Mouse (Mus musculus): Measurements from ENCODE around the gene Gtse1. TPM values are rescaled to one million over a fixed set of nuclear protein-coding genes. Genes with fewer than 3 reads are reported as not detected.

The Gtse1 gene
- polyA plus RNA-seq, 1 experiment from 2014 or later = 24.8 TPM

- Histone ChIP-seq H3K9me3 (replicated peaks) (no peaks in the 10 kb centered on the region), H3K4me2 (replicated peaks) (peak overlapping the region; percentile 96), H3K27me3 (no peaks in the 10 kb centered on the region), H3K27ac (peak overlapping the region; percentile 71), H3K9ac (peak overlapping the region; percentile 84), H3K4me3 (peak overlapping the region; percentile 79), H3K36me3 (peaks cover 43% of the 10 kb centered on the region), H3K4me1 (peaks cover 24% of the 10 kb centered on the region)
- peak; percentile 36 for ATAC-seq (ENCODE audit: low FRiP score)
- 2% methylated on average over 18 of the region's 18 CpGs for WGBS
Measured at GRCm38 (mm10) chr15:85879498-85879895, 20.0 kb downstream of the Gtse1 start.

GRCm38 (mm10) chr15:85885606-85886005, 26.1 kb downstream of the Gtse1 start:
- peaks cover 3% of the 10 kb centered on the region; the same call in 1 of the 2 replicates for H3K4me1 ChIP-seq
- H3K36me3 ChIP-seq = peaks cover 52% of the 10 kb centered on the region
- H3K27ac ChIP-seq = no peak overlapping the region
- H3K4me3 ChIP-seq = no peak overlapping the region
- 87% methylated on average over 5 of the region's 5 CpGs for WGBS
- ATAC-seq (ENCODE audit: low FRiP score) = no peak
- H3K9me3 ChIP-seq (replicated peaks) = no peaks in the 10 kb centered on the region
- H3K27me3 ChIP-seq = no peaks in the 10 kb centered on the region
- H3K4me2 ChIP-seq (replicated peaks) = no peak overlapping the region
- H3K9ac ChIP-seq = no peak overlapping the region

- ATAC-seq (ENCODE audit: low FRiP score) = no peak
- WGBS = 88% methylated on average over 4 of the region's 4 CpGs
Measured at GRCm38 (mm10) chr15:85889235-85889634, 29.7 kb downstream of the Gtse1 start.

DNA sequence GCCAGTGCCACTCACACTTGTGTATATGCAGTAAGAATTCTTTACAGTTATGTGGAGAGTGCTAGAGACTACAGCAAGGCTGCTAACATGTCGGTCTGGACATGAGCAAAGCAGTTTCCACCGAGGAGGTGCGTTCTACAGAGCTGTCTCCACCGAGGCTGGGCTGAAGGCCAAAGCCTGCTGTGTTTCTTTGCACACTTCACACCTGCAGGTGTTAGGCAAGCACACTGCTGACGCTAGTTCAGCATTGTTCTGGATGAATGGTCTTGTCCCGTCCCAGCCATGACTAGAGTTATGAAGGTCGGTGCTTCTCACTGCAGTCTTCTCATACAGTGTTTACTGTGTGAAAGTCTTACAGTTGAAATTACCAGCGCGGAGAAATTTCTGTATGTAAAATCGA, 32.4 kb downstream of the Gtse1 start:
- 0 out of 2 replicates have a peak, but pooled peaks have one; percentile 38 for ATAC-seq (ENCODE audit: low FRiP score)
- Histone ChIP-seq H3K36me3 (peaks cover 60% of the 10 kb centered on the region), H3K9me3 (replicated peaks) (no peaks in the 10 kb centered on the region), H3K4me2 (replicated peaks) (no peak overlapping the region), H3K4me1 (0 out of 2 replicates have a peak, but pooled peaks cover 13% of the 10 kb centered on the region), H3K9ac (no peak overlapping the region), H3K27me3 (no peaks in the 10 kb centered on the region), H3K27ac (peak overlapping the region; percentile 58; the same call in 1 of the 2 replicates), H3K4me3 (no peak overlapping the region)
- WGBS = 72% methylated on average over 10 of the region's 10 CpGs

More at GRCm38 (mm10) chr15:85889235-85889634, 29.7 kb downstream of the Gtse1 start:
- H3K4me1 ChIP-seq = 0 out of 2 replicates have a peak, but pooled peaks cover 13% of the 10 kb centered on the region
- no peak overlapping the region for H3K4me2 ChIP-seq (replicated peaks)
- H3K4me3 ChIP-seq = no peak overlapping the region
- H3K27ac ChIP-seq = no peak overlapping the region
- peaks cover 64% of the 10 kb centered on the region for H3K36me3 ChIP-seq
- no peaks in the 10 kb centered on the region for H3K9me3 ChIP-seq (replicated peaks)
- no peaks in the 10 kb centered on the region for H3K27me3 ChIP-seq
- no peak overlapping the region for H3K9ac ChIP-seq

DNA sequence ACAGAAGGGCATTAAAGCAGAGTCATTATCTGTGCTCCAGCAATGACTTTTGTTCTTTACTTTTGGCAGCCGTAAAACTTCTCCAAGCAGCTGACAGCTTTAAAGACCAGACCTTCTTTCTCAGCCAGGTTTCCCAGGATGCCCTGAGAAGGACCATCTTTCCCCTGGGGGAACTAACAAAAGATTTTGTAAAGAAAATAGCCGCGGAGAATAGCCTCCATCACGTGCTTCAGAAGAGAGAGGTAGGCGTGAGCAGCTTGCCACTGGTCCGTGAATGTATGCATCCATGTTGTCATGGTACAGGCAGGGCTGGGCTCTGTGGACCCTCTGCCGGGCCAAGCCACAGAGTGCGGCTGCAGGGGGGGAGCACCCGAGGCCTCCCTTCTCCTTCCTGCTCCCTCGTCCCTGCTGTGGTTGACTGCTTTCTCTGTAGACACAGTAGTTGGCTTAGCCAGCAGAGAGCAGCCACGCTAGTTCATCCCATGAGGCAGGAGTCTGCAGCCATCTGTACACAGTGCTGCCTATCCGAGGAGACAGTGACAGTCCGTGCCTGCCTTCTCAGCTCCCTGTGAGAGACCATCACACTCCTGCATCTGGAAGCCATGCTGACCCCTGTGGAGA, 33.1 kb downstream of the Gtse1 start:
- H3K36me3 ChIP-seq = peaks cover 66% of the 10 kb centered on the region

DNA sequence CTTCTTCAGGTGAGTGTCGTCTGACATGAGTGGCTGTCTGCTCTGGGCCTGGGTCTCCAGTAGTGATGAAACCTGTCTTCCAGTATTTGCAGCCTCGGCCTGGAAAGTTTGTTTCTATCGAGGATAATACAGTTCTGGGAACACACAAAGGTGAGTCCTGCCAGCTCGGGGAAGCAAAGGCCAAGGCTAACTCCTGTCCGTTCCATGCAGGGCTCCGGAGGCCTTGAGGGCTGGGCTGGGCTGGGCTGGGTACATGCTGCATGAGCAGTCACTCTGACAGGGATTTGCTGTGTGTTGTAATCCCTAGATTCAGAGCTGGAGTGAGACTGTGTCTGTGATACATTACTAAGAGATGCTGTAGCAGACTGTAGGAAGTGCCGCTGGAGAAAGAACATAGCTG, 34.3 kb downstream of the Gtse1 start:
- H3K4me2 ChIP-seq (replicated peaks) = no peak overlapping the region
- H3K9me3 ChIP-seq (replicated peaks) = no peaks in the 10 kb centered on the region
- H3K4me1 ChIP-seq = 0 out of 2 replicates have a peak, but pooled peaks cover 13% of the 10 kb centered on the region
- peaks cover 72% of the 10 kb centered on the region for H3K36me3 ChIP-seq
- H3K9ac ChIP-seq = no peak overlapping the region
- no peak overlapping the region for H3K27ac ChIP-seq
- ATAC-seq (ENCODE audit: low FRiP score) = no peak
- WGBS = 86% methylated on average over 7 of the region's 7 CpGs
- H3K27me3 ChIP-seq = no peaks in the 10 kb centered on the region
- no peak overlapping the region for H3K4me3 ChIP-seq

More for the DNA sequence above, 33.1 kb downstream of the Gtse1 start:
- Histone ChIP-seq H3K4me2 (replicated peaks) (no peak overlapping the region), H3K4me1 (0 out of 2 replicates have a peak, but pooled peaks cover 13% of the 10 kb centered on the region), H3K4me3 (no peak overlapping the region), H3K27ac (peak overlapping the region; percentile 58), H3K9me3 (replicated peaks) (no peaks in the 10 kb centered on the region), H3K9ac (no peak overlapping the region; the same call in 1 of the 2 replicates), H3K27me3 (no peaks in the 10 kb centered on the region)
- WGBS = 57% methylated on average over 13 of the region's 13 CpGs
- ATAC-seq (ENCODE audit: low FRiP score) = peak; percentile 72

DNA sequence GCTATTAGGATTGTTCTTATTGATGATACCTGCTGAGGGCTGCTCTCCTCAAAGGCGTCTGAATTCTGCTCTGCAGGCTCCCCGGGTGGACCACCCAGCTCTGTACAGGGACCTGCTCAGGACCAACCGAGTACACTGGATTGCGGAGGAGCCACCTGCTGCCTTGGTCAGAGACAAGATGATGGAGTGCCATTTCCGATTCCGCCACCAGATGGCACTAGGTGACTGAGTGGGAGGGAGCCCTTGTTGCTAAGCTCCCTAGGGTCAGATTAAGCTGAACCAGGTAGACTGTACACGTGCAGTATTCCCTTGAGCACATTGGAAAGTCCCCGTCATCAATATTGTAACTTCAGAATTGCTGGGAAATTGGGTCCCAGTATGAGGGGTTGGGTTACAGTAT, 36.7 kb downstream of the Gtse1 start:
- Histone ChIP-seq H3K4me3 (no peak overlapping the region), H3K9me3 (replicated peaks) (no peaks in the 10 kb centered on the region), H3K27me3 (no peaks in the 10 kb centered on the region), H3K36me3 (peaks cover 75% of the 10 kb centered on the region), H3K4me1 (0 out of 2 replicates have a peak, but pooled peaks cover 13% of the 10 kb centered on the region), H3K27ac (no peak overlapping the region), H3K4me2 (replicated peaks) (no peak overlapping the region), H3K9ac (no peak overlapping the region)
- WGBS = 21% methylated on average over 8 of the region's 8 CpGs
- ATAC-seq (ENCODE audit: low FRiP score) = no peak

GRCm38 (mm10) chr15:85897113-85897512, 37.6 kb downstream of the Gtse1 start:
- no peak overlapping the region for H3K9ac ChIP-seq
- no peak overlapping the region for H3K27ac ChIP-seq
- H3K4me1 ChIP-seq = 0 out of 2 replicates have a peak, but pooled peaks cover 10% of the 10 kb centered on the region
- H3K4me2 ChIP-seq (replicated peaks) = no peak overlapping the region
- no peak overlapping the region for H3K4me3 ChIP-seq
- ATAC-seq (ENCODE audit: low FRiP score) = no peak
- peaks cover 76% of the 10 kb centered on the region for H3K36me3 ChIP-seq
- no peaks in the 10 kb centered on the region for H3K9me3 ChIP-seq (replicated peaks)
- H3K27me3 ChIP-seq = no peaks in the 10 kb centered on the region
- WGBS = 92% methylated on average over 10 of the region's 10 CpGs

GRCm38 (mm10) chr15:85899396-85899795, 39.9 kb downstream of the Gtse1 start:
- H3K9me3 ChIP-seq (replicated peaks) = no peaks in the 10 kb centered on the region
- no peaks in the 10 kb centered on the region for H3K4me1 ChIP-seq
- H3K27me3 ChIP-seq = no peaks in the 10 kb centered on the region
- no peak overlapping the region for H3K27ac ChIP-seq
- H3K9ac ChIP-seq = no peak overlapping the region
- H3K36me3 ChIP-seq = peaks cover 59% of the 10 kb centered on the region
- ATAC-seq (ENCODE audit: low FRiP score) = no peak
- 47% methylated on average over 6 of the region's 6 CpGs for WGBS
- H3K4me3 ChIP-seq = no peak overlapping the region
- H3K4me2 ChIP-seq (replicated peaks) = no peak overlapping the region

DNA sequence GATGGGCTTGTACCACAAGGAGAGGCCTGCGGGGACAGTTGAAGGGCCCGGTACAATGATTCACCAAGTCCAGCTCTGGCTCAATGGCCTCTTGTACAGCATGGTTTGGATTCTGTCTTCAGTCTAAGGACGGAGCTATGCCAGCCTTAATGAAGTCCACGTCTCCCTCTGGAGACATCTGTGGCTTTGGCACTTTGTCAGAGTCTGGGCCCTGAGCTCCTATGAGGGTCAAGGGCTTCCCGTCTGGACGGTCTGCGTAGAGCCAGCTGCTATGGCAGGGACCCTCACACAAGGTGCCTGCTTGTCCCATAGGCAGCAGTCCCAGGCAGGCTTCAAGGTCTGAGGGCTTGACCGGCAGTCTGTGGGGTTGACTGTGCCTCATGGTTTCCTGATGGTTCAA, 40.8 kb downstream of the Gtse1 start:
- no peak overlapping the region for H3K27ac ChIP-seq
- no peak overlapping the region for H3K4me3 ChIP-seq
- no peaks in the 10 kb centered on the region for H3K27me3 ChIP-seq
- WGBS = 91% methylated on average over 8 of the region's 8 CpGs
- H3K4me1 ChIP-seq = peaks cover 6% of the 10 kb centered on the region
- H3K36me3 ChIP-seq = peaks cover 49% of the 10 kb centered on the region
- H3K9me3 ChIP-seq (replicated peaks) = no peaks in the 10 kb centered on the region
- ATAC-seq (ENCODE audit: low FRiP score) = no peak
- no peak overlapping the region for H3K4me2 ChIP-seq (replicated peaks)
- H3K9ac ChIP-seq = no peak overlapping the region

- WGBS = 82% methylated on average over 12 of the region's 12 CpGs
- Histone ChIP-seq H3K27me3 (no peaks in the 10 kb centered on the region), H3K27ac (no peak overlapping the region), H3K4me3 (no peak overlapping the region), H3K4me1 (peaks cover 6% of the 10 kb centered on the region), H3K36me3 (peaks cover 45% of the 10 kb centered on the region), H3K9me3 (replicated peaks) (no peaks in the 10 kb centered on the region), H3K4me2 (replicated peaks) (no peak overlapping the region), H3K9ac (no peak overlapping the region)
- ATAC-seq (ENCODE audit: low FRiP score) = no peak
Measured at GRCm38 (mm10) chr15:85900801-85901200, 41.3 kb downstream of the Gtse1 start.

GRCm38 (mm10) chr15:85902505-85902904, 43.0 kb downstream of the Gtse1 start:
- Histone ChIP-seq H3K36me3 (peaks cover 34% of the 10 kb centered on the region), H3K4me3 (no peak overlapping the region), H3K9me3 (replicated peaks) (no peaks in the 10 kb centered on the region), H3K27ac (no peak overlapping the region), H3K4me2 (replicated peaks) (no peak overlapping the region), H3K27me3 (no peaks in the 10 kb centered on the region), H3K9ac (no peak overlapping the region), H3K4me1 (peaks cover 6% of the 10 kb centered on the region)
- 86% methylated on average over 10 of the region's 10 CpGs for WGBS
- no peak for ATAC-seq (ENCODE audit: low FRiP score)

- 73% methylated on average over 8 of the region's 8 CpGs for WGBS
Measured at GRCm38 (mm10) chr15:85903826-85904225, 44.3 kb downstream of the Gtse1 start.

More at GRCm38 (mm10) chr15:85903826-85904225, 44.3 kb downstream of the Gtse1 start:
- no peak overlapping the region for H3K4me2 ChIP-seq (replicated peaks)
- ATAC-seq (ENCODE audit: low FRiP score) = no peak
- no peaks in the 10 kb centered on the region for H3K27me3 ChIP-seq
- peaks cover 26% of the 10 kb centered on the region for H3K36me3 ChIP-seq
- peaks cover 6% of the 10 kb centered on the region for H3K4me1 ChIP-seq
- H3K27ac ChIP-seq = no peak overlapping the region
- H3K9me3 ChIP-seq (replicated peaks) = no peaks in the 10 kb centered on the region
- H3K9ac ChIP-seq = no peak overlapping the region
- H3K4me3 ChIP-seq = no peak overlapping the region

Measured in hindbrain, embryonic 12.5 days (tissue).